Mouse (Mus musculus) liver, embryonic 15.5 days (tissue): Measurements from ENCODE around the gene Fam120a. TPM values are rescaled to one million over a fixed set of nuclear protein-coding genes. Genes with fewer than 3 reads are reported as not detected.

Source experiments
- ATAC-seq: fragments of 200-750 bp; cut with Nextera tagmentation; 2 replicates; pipeline ENCODE4 v1.8.0; 2017; ENCODE audit warnings: moderate number of reproducible peaks, mild to moderate bottlenecking, moderate library complexity; ENCODE audit not compliant: insufficient read depth
- H3K27ac ChIP-seq: fragments of 300-500 bp; sonication (generic); replicated peaks from 2 replicates; pipeline ENCODE4 v1.5.1; 2015; ENCODE audit warnings: mild to moderate bottlenecking, inconsistent platforms
- H3K27me3 ChIP-seq: fragments of 300-500 bp; sonication (generic); 2 replicates; pipeline ENCODE4 v1.6.1; 2015; ENCODE audit warnings: mild to moderate bottlenecking, inconsistent platforms
- H3K36me3 ChIP-seq: fragments of 300-500 bp; sonication (generic); replicated peaks from 2 replicates; pipeline ENCODE4 v1.6.1; 2015; ENCODE audit warnings: moderate library complexity, mild to moderate bottlenecking, inconsistent platforms
- H3K4me1 ChIP-seq: fragments of 300-500 bp; sonication (generic); replicated peaks from 2 replicates; pipeline ENCODE4 v1.6.1; 2015; ENCODE audit warnings: inconsistent platforms
- H3K4me2 ChIP-seq: fragments of 300-500 bp; sonication (generic); 2 replicates; pipeline ENCODE4 v1.6.1; 2015; ENCODE audit warnings: moderate library complexity, mild to moderate bottlenecking, inconsistent platforms
- H3K4me3 ChIP-seq: fragments of 300-500 bp; sonication (generic); replicated peaks from 2 replicates; pipeline ENCODE4 v1.5.1; 2015; ENCODE audit warnings: mild to moderate bottlenecking, inconsistent platforms
- H3K9ac ChIP-seq: fragments of 300-500 bp; sonication (generic); 2 replicates; pipeline ENCODE4 v1.6.1; 2015; ENCODE audit warnings: moderate library complexity, mild to moderate bottlenecking, inconsistent platforms
- H3K9me3 ChIP-seq: fragments of 300-500 bp; sonication (generic); replicated peaks from 2 replicates; pipeline ENCODE4 v1.6.1; 2016; ENCODE audit warnings: inconsistent platforms
- WGBS: fragments of 180-500 bp; shearing (Covaris S2); methylation state at CpG from one replicate; pipeline ENCODE4 v1.1.7; 2015; ENCODE audit warnings: mixed read lengths; ENCODE audit not compliant: insufficient replicate concordance; 5-methylcytosine and 5-hydroxymethylcytosine counted together
- polyA plus RNA-seq: library from polyadenylated mRNA; unstranded; fragments of >200 nt; fragmentation: Nextera tagmentation; extraction: Ambion mirVana; gene quantifications from 2 replicates; pipeline ENCODE4 v1.2.1, GENCODE M21; 2015

Fam120a gene
- polyA plus RNA-seq, 1 experiment from 2014 or later: 13.3 TPM

DNA sequence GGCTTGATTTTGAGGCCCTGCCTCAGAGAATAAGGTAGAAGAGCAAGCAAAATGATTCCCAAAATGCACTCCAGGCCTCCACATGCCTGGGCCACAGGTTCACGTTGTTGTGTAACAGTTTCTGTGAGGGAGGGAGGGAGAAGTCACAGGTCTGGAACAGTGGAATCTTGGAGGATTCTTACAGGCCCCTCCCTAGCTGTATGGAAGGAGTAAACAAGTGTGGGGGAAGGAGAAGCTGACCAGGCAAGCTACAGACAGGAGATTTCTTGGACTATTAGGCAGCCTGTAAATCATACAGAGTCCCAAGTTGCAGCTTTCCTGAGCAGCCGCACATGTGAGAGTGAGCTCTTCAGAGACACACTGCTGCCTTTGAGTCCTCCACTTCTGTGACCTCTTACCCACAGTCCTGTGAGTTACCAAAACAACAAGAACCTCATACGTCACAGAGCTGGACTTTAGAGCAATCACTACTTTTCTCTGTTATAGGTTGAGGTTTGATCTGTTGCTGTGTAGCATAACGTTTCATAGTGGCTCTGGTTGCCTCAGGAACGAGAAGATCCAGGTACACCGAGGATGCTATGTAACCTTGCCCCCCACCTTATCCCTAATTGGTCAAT lies 14.8 kb upstream of the Fam120a start:
- ATAC-seq: no peak
- H3K9ac ChIP-seq: no peak overlapping the region
- no peaks in the 10 kb centered on the region for H3K9me3 ChIP-seq
- no peak overlapping the region for H3K4me3 ChIP-seq
- H3K4me2 ChIP-seq: no peak overlapping the region
- no peak overlapping the region for H3K27ac ChIP-seq
- H3K36me3 ChIP-seq: no peaks in the 10 kb centered on the region
- H3K27me3 ChIP-seq: no peaks in the 10 kb centered on the region
- peaks cover 8% of the 10 kb centered on the region; the same call in 1 of the 2 replicates for H3K4me1 ChIP-seq
- 66% methylated on average over 6 of the region's 6 CpGs for WGBS

GRCm38 (mm10) chr13:48979069-48979468 lies 11.3 kb upstream of the Fam120a start:
- no peak overlapping the region for H3K4me2 ChIP-seq
- H3K4me1 ChIP-seq: peaks cover 8% of the 10 kb centered on the region; the same call in 1 of the 2 replicates
- no peak overlapping the region for H3K9ac ChIP-seq
- no peaks in the 10 kb centered on the region for H3K27me3 ChIP-seq
- no peak for ATAC-seq
- H3K27ac ChIP-seq: no peak overlapping the region
- no peaks in the 10 kb centered on the region for H3K9me3 ChIP-seq
- WGBS: 68% methylated on average over 6 of the region's 6 CpGs
- no peaks in the 10 kb centered on the region for H3K36me3 ChIP-seq
- H3K4me3 ChIP-seq: no peak overlapping the region

- ATAC-seq: no peak
- no peaks in the 10 kb centered on the region for H3K27me3 ChIP-seq
- H3K4me1 ChIP-seq: peaks cover 8% of the 10 kb centered on the region; the same call in 1 of the 2 replicates
- no peaks in the 10 kb centered on the region for H3K9me3 ChIP-seq
- 27% methylated on average over 3 of the region's 3 CpGs for WGBS
- peak overlapping the region; percentile 12 for H3K4me3 ChIP-seq
- H3K36me3 ChIP-seq: no peaks in the 10 kb centered on the region
- no peak overlapping the region for H3K27ac ChIP-seq
- no peak overlapping the region for H3K9ac ChIP-seq
- H3K4me2 ChIP-seq: peak overlapping the region; percentile 37
Measured at GRCm38 (mm10) chr13:48977858-48978257, 10.0 kb upstream of the Fam120a start.

GRCm38 (mm10) chr13:48974699-48975098 lies 6.9 kb upstream of the Fam120a start:
- Histone ChIP-seq H3K27me3 (no peaks in the 10 kb centered on the region), H3K4me2 (no peak overlapping the region), H3K4me3 (no peak overlapping the region), H3K4me1 (peaks cover 26% of the 10 kb centered on the region), H3K27ac (no peak overlapping the region), H3K9ac (no peak overlapping the region), H3K9me3 (no peaks in the 10 kb centered on the region), H3K36me3 (no peaks in the 10 kb centered on the region)
- 74% methylated on average over 2 of the region's 2 CpGs for WGBS
- ATAC-seq: no peak

GRCm38 (mm10) chr13:48974266-48974665 lies 6.4 kb upstream of the Fam120a start:
- Histone ChIP-seq H3K4me3 (no peak overlapping the region), H3K9ac (no peak overlapping the region), H3K27ac (no peak overlapping the region), H3K27me3 (no peaks in the 10 kb centered on the region), H3K4me1 (peaks cover 30% of the 10 kb centered on the region), H3K36me3 (no peaks in the 10 kb centered on the region), H3K9me3 (no peaks in the 10 kb centered on the region), H3K4me2 (no peak overlapping the region)
- WGBS: 65% methylated on average over 4 of the region's 4 CpGs
- ATAC-seq: no peak

GRCm38 (mm10) chr13:48973231-48973630 lies 5.4 kb upstream of the Fam120a start:
- ATAC-seq: no peak
- 66% methylated on average over 5 of the region's 5 CpGs for WGBS
- no peak overlapping the region for H3K4me2 ChIP-seq

DNA sequence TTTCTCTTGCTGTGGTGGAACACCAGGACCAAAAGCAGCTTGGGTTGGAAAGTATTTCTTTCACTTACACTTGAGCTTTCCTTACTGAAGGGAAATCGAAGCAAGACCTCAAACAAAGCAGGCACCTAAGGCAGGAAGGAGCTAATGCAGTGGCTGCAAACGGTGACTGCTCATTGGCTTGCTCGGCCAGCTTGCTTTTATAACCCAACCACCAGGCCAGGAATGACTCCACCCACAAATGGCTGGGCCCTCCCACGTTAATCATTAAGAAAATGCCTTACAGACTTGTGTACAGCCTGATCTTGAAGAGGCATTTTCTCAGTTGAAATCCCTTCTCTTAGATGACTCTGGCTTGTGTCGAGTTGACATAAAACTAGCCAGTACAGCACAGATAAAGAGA lies 3.2 kb upstream of the Fam120a start:
- peaks cover 39% of the 10 kb centered on the region for H3K4me1 ChIP-seq
- peak overlapping the region; percentile 58 for H3K27ac ChIP-seq
- no peak for ATAC-seq
- no peak overlapping the region for H3K9ac ChIP-seq
- H3K4me2 ChIP-seq: 0 out of 2 replicates have a peak overlapping the region, but pooled peaks have one; percentile 36
- no peaks in the 10 kb centered on the region for H3K27me3 ChIP-seq
- no peaks in the 10 kb centered on the region for H3K9me3 ChIP-seq
- WGBS: 39% methylated on average over 5 of the region's 5 CpGs
- no peak overlapping the region for H3K4me3 ChIP-seq
- no peaks in the 10 kb centered on the region for H3K36me3 ChIP-seq

More at GRCm38 (mm10) chr13:48973231-48973630, 5.4 kb upstream of the Fam120a start:
- H3K4me3 ChIP-seq: no peak overlapping the region
- peaks cover 34% of the 10 kb centered on the region for H3K4me1 ChIP-seq
- no peaks in the 10 kb centered on the region for H3K9me3 ChIP-seq
- H3K27ac ChIP-seq: no peak overlapping the region
- H3K27me3 ChIP-seq: no peaks in the 10 kb centered on the region
- H3K36me3 ChIP-seq: no peaks in the 10 kb centered on the region
- H3K9ac ChIP-seq: no peak overlapping the region

DNA sequence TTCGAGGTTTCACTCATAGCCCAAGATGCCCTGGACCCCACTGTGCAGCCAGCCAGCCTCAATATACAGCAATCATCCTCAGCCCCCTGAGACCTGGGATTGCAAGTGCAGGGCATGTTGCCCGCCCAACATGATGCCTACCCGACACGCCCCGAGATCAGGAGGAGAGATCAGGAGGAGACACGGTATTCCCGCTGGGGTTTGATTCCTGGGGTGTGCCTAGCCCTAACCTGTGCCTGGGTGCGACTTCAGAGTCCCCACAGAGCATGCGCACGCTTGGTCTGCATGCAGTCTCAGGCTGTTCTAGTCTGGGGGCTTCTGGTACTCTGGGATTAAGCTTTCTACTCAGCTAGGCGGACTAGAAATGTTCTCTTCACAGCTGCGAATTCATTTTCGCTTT lies 2.7 kb upstream of the Fam120a start:
- Histone ChIP-seq H3K36me3 (no peaks in the 10 kb centered on the region), H3K9ac (no peak overlapping the region), H3K27me3 (no peaks in the 10 kb centered on the region), H3K27ac (peak overlapping the region; percentile 58), H3K4me2 (peak overlapping the region; percentile 36), H3K9me3 (no peaks in the 10 kb centered on the region), H3K4me1 (peaks cover 44% of the 10 kb centered on the region), H3K4me3 (no peak overlapping the region)
- WGBS: 73% methylated on average over 13 of the region's 13 CpGs
- no peak for ATAC-seq

- Histone ChIP-seq H3K9ac (peak overlapping the region; percentile 97), H3K4me3 (peak overlapping the region; percentile 91), H3K4me1 (peaks cover 62% of the 10 kb centered on the region), H3K36me3 (peaks cover 8% of the 10 kb centered on the region), H3K9me3 (no peaks in the 10 kb centered on the region), H3K27me3 (no peaks in the 10 kb centered on the region), H3K4me2 (peak overlapping the region; percentile 85), H3K27ac (peak overlapping the region; percentile 95)
- no peak for ATAC-seq
- WGBS: 12% methylated on average over 7 of the region's 7 CpGs
Measured at GRCm38 (mm10) chr13:48968750-48969088, 902 bp upstream of the Fam120a start.

GRCm38 (mm10) chr13:48966851-48967821 lies 681 bp downstream of the Fam120a start:
- no peaks in the 10 kb centered on the region for H3K27me3 ChIP-seq
- H3K9me3 ChIP-seq: no peaks in the 10 kb centered on the region
- peak overlapping the region; percentile 85 for H3K4me2 ChIP-seq
- peak overlapping the region; percentile 95 for H3K27ac ChIP-seq
- H3K4me1 ChIP-seq: peaks cover 75% of the 10 kb centered on the region
- peak overlapping the region; percentile 91 for H3K4me3 ChIP-seq
- peaks cover 8% of the 10 kb centered on the region for H3K36me3 ChIP-seq
- WGBS: under 1% methylated on average over 58 of the region's 58 CpGs
- ATAC-seq: no peak
- peak overlapping the region; percentile 97 for H3K9ac ChIP-seq
